Mouse (Mus musculus) gastrocnemius, postnatal 4 days (tissue): ENCODE data around the gene Tigar. TPM values are rescaled to one million over a fixed set of nuclear protein-coding genes. Genes with fewer than 3 reads are reported as not detected.
A peak's percentile ranks its signal among the peaks of the same experiment; 100 is the strongest.

Source experiments
- DNase-seq, 2 experiments: peaks; one replicate each; pipeline ENCODE4 v3.0.0; 2021 to 2022; ENCODE audit warnings: low spot score in 2 of 2, mixed read lengths in 2 of 2
- total RNA-seq, 2 experiments: library from RNA; stranded (reverse); gene quantifications; 2 replicates each; pipeline ENCODE4 v1.2.3; 2021

Gene Tigar
- total RNA-seq, 2 experiments from 2014 or later: 10.4 to 10.9 TPM

GRCm38 (mm10) chr6:127143124-127143520, 33.8 kb upstream of the Tigar start:
- DNase-seq: no peak

- DNase-seq: peak in 1 of 2 experiments; percentile 34
Measured at GRCm38 (mm10) chr6:127142154-127143123, 33.1 kb upstream of the Tigar start.

GRCm38 (mm10) chr6:127138962-127139361, 29.6 kb upstream of the Tigar start:
- no peak for DNase-seq

GRCm38 (mm10) chr6:127133433-127134245, 24.3 kb upstream of the Tigar start:
- DNase-seq: no peak

- DNase-seq: no peak
Measured at GRCm38 (mm10) chr6:127132719-127133118, 23.4 kb upstream of the Tigar start.

GRCm38 (mm10) chr6:127131946-127132345, 22.6 kb upstream of the Tigar start:
- DNase-seq: no peak

GRCm38 (mm10) chr6:127130377-127130776, 21.0 kb upstream of the Tigar start:
- no peak for DNase-seq

- DNase-seq: no peak
Measured at GRCm38 (mm10) chr6:127129659-127130058, 20.3 kb upstream of the Tigar start.

GRCm38 (mm10) chr6:127123506-127123905, 14.1 kb upstream of the Tigar start:
- no peak for DNase-seq

- DNase-seq: no peak
Measured at GRCm38 (mm10) chr6:127122996-127123395, 13.6 kb upstream of the Tigar start.

GRCm38 (mm10) chr6:127122221-127122806, 13.0 kb upstream of the Tigar start:
- DNase-seq: no peak

- DNase-seq: no peak
Measured at GRCm38 (mm10) chr6:127114753-127115456, 5.5 kb upstream of the Tigar start.

GRCm38 (mm10) chr6:127108368-127109060, 843 bp downstream of the Tigar start:
- no peak for DNase-seq

- no peak for DNase-seq
Measured at GRCm38 (mm10) chr6:127107413-127107812, 1.9 kb downstream of the Tigar start.

- DNase-seq: no peak
Measured at GRCm38 (mm10) chr6:127106726-127107125, 2.6 kb downstream of the Tigar start.

GRCm38 (mm10) chr6:127106189-127106588, 3.2 kb downstream of the Tigar start:
- DNase-seq: no peak

- peak in 1 of 2 experiments; percentile 29 for DNase-seq
Measured at GRCm38 (mm10) chr6:127105107-127105506, 4.2 kb downstream of the Tigar start.

GRCm38 (mm10) chr6:127104396-127105029, 4.8 kb downstream of the Tigar start:
- no peak for DNase-seq

- no peak for DNase-seq
Measured at GRCm38 (mm10) chr6:127103506-127104275, 5.7 kb downstream of the Tigar start.
